Mouse (Mus musculus): ENCODE measurements around the gene Lrrc39.

Lrrc39 gene

DNA sequence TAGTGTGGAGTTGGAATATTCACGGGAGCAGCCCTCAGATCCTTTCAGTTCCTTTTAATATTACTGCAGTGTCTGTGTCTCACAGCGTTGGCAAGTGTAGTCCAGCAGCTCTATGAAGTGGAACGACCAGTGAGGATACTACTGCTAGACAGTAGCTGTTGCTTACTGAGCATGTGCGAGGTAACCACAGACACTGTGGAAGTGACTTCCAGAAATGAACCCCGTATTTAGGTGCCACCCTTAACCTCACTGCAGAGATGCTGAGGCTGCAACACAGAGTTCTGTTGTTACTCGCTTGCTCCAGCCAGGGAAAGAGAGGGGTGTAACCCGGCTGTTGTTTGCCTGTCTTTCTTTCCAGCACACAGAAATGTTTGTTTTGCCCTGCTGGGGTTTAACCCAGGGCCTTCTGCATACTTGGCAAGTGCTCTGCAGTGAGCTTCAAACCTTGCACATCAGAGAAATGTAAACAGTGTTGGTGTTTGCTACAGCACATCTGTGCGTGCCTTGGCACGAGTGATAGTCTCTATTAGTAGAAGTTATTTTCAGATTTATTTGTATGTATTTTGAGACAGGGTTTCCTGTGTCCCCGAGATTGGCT is 51.6 kb downstream of the Lrrc39 start, which contains the start of gene Trmt13:
Gene Trmt13 (minus strand): TSS at position 293 of the 598 bp plus-strand sequence.
- DNase-seq (ENCODE audit: low spot score) = peak; percentile 13

DNA sequence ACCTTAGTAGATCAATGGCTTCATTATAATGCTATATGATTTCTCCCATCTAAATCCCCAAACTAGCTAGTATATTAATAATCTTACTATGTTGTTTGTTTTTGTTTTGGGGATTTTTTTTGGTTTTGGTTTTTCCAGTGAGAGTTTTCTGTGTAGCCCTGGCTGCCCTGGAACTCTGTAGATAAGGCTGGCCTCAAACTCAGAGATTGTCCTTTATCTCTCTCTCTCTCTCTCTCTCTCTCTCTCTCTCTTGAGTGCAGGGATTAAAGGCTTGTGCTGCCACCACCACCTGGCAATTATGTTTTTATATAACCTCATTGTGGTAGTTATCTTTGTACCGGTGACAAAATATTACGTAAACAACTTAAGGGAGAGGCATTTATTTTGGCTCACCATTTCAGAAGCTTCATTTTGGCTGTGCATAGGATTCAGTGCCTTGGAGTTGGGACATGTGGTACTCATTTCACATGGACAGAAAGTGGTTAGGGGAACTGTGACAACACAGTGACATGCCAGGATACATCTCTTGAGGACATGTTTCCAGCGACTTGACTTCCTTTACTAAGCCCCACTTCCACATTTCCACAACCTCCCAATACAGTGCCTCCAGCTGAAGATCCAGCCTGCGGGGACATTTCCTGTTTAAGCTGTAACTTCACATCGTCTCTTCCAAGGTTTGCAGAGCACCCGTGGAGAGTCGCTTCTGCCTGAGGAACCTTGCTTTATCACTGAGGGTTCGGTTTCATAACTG is 52.7 kb downstream of the Lrrc39 start:
- DNase-seq (ENCODE audit: low spot score) = no peak

DNA sequence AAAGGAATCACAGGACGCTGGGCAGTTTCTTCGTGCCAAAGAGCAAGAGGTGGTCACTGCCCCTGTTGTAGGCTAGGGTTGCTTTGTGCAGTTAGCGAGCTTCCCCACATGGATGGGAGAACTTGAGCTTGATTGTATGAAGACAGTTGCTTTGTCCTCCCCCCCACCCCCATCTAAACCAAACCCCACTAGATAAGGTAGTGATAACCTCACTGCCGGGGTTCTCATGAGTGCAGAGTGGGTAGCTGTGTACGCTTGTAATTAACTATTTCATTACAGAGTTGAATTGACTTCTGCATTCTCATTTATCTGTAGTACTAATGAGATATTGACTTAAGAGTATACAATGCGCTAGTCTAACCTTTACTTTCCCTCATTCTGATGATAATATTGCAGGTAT is 56.1 kb downstream of the Lrrc39 start:
- no peak for DNase-seq (ENCODE audit: low spot score)

DNA sequence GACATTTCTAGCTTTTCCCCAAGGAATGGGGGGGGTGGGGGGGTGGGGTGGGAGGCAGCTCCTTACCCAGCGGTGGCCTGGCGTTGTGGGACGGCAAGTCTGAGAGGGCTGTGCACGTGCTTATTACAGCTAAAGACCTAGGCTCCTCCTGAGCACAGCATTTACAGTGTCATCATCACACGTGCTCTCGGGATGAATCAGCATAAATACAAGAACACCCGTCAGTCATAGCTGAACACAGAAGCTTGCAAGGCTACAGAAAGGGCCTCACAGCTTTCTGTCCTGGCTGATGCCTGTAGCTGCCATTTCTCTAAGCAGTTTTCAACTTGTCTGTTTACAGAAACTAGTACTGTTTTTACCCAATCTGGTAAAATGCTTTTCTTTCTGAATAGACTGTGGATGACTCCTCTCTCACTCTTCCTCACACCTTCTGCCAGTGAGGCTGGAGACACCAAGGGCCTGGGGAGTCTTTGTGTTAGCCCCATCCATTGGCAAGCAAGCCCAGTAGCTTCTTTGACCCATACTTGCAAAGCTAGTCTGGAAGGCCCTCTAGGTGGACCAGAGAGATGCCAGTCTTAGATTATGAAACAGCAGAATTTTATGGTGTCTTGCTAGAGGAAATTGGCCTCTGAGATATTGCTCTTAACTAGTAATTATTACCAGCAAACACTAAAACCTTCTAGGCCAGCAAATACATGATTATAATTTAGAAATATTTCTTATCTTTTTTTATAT is 58.0 kb downstream of the Lrrc39 start:
- DNase-seq (ENCODE audit: low spot score) = no peak

DNA sequence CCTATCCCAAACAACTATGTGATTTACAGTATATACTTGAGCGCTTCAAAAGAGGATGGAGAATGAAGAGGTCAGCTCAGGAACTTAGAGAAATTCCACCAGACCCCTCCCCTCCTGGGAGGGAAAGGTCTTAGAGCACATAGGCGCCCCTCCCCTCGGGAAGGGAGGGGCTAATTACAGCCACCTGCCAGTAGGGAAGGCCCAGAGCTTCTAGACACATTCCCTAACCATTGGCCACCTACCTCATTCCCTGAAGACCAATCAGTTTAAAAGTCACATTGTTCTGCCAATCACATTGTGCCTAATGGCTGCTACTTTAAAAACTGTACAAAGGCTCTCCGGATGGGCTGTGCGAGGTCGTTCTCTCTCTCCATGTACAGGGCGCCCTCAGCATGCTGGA is 59.9 kb downstream of the Lrrc39 start:
- DNase-seq (ENCODE audit: low spot score) = no peak

DNA sequence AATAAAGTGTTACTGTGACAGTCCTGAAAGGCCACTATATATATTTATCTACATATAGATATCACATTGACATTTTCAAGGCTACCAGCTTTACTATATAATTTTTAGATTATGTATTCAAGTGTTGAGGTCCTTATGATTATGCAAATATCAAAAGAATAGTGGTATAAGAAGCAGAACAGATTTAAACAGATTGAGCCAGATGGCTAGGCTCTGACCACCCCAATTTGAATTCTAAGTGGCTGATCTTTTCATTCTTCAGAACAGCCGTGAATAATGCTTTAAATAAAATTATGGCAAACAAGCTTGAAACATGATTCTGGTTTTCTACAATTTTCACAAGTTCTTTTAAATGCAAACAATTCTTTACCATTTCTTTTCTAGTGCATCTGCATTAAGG is 68.7 kb downstream of the Lrrc39 start:
- no peak for DNase-seq (ENCODE audit: low spot score)
